ENCODE assay signal across 9 mouse cellular contexts in the genomic region with DNA sequence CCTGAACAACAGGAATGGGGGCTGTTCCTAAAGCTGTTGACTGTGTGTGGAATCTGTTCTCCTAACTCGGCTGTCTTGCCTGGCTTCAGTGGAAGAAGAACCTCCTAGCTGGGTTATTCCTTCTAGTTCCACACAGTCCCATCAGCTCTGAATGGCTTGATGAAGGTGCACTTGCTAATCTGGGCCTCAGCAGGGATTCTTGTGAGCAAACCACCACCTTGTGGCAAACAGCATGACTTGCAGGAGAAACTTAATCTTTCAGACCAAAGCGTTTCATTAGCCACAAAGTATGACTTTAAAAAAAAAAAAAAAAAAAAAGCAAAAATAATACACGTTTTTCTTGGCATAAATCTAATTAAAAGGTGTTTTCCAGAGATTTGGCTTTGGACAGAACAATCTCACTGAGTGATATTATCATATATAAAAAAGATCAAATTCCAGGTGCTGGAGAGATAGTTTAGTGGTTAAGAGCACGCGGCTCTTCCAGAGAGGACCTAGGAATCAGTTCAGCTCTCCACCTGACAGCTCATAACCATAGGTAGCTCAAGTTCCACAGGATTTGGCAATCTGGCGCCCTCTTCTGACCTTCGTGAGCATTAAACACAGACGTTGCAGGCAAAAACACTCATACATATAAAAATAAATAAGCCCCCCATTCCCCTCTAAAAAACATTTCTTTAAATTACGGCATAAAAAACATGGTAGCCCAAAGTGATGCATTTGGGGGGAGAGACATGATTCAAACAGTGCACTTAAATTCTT. TPM values are rescaled to one million over a fixed set of nuclear protein-coding genes. Genes with fewer than 3 reads are reported as not detected.
DNase-seq lines count a peak whose midpoint lies in the region; ATAC-seq and TF ChIP-seq lines count a peak whose summit lies in the region.
"Had no signal": no experiment of that assay in that cellular context is flagged by ENCODE, and none has a peak within 500 bp of the region (broad histone marks: within the 10 kb centered on the region; RNA-seq: fewer than 3 reads in every experiment).

No protein-coding gene starts in this region.

- no peak overlapping the region for H3K9ac ChIP-seq in hindbrain, embryonic 11.5 days (ENCODE audit: low read depth, low read length)
- no peak overlapping the region for H3K9ac ChIP-seq in hindbrain, embryonic 12.5 days
- H3K9ac ChIP-seq in CH12.LX (ENCODE audit: insufficient read depth, low read depth): no peak overlapping the region
- no peak overlapping the region for H3K9ac ChIP-seq in liver, embryonic 14.5 days (replicated peaks)
- H3K9ac ChIP-seq: embryonic facial prominence, embryonic 13.5 days; limb, embryonic 13.5 days had no signal

- no peak overlapping the region for H3K4me2 ChIP-seq in hindbrain, embryonic 11.5 days (replicated peaks; ENCODE audit: low read depth, low read length)
- H3K4me2 ChIP-seq in hindbrain, embryonic 12.5 days (replicated peaks): no peak overlapping the region
- H3K4me2 ChIP-seq in CH12.LX (ENCODE audit: insufficient read depth, low read depth, poor library complexity, severe bottlenecking): no peak overlapping the region
- H3K4me2 ChIP-seq in liver, embryonic 14.5 days (ENCODE audit: low read depth): no peak overlapping the region
- H3K4me2 ChIP-seq: limb, embryonic 13.5 days had no signal

- dilution Hi-C loops in CH12.LX (cut with MboI; ENCODE audit: extremely low pct_ligation_motif_present, extremely low pct_unique_long_range_greater_than_20kb, low sequenced_read_pairs): no loop called here

- no peak for TF ChIP-seq POLR2A in CH12.LX (IDR thresholded peaks at IDR 0.05; ENCODE audit: low read depth, low read length)

- H3K4me1 ChIP-seq in hindbrain, embryonic 11.5 days (replicated peaks; ENCODE audit: control insufficient read depth, insufficient read depth, low read length): no peaks in the 10 kb centered on the region
- H3K4me1 ChIP-seq in hindbrain, embryonic 12.5 days: peaks cover 3% of the 10 kb centered on the region; the same call in 1 of the 2 replicates
- H3K4me1 ChIP-seq in CH12.LX (ENCODE audit: control insufficient read depth in 1 of 2, insufficient read depth in 2 of 2): 0 out of 4 replicates have a peak, but pooled peaks cover 0 to 7% of the 10 kb centered on the region in 2 experiments
- no peaks in the 10 kb centered on the region for H3K4me1 ChIP-seq in liver, embryonic 14.5 days (replicated peaks; ENCODE audit: control insufficient read depth in 2 of 2, insufficient read depth in 2 of 2, low read length in 1 of 2)

- DNase-seq in hindbrain, embryonic 11.5 days (ENCODE audit: low spot score): peak; percentile 37
- DNase-seq in CH12.LX (ENCODE audit: extremely low read depth) (peak; percentile 51), Patski (ENCODE audit: low read depth, low spot score) (no peak)
- DNase-seq in liver, embryonic 14.5 days (ENCODE audit: low read depth in 3 of 3, low spot score in 3 of 3): no peak
- no peak for DNase-seq in spleen, adult 12 weeks (ENCODE audit: low spot score)
- DNase-seq in cerebellum, adult 11 months: no peak

- H3K27ac ChIP-seq in hindbrain, embryonic 11.5 days (ENCODE audit: low read depth, low read length): no peak overlapping the region
- H3K27ac ChIP-seq in hindbrain, embryonic 12.5 days: no peak overlapping the region
- H3K27ac ChIP-seq in CH12.LX (ENCODE audit: insufficient read depth, low read depth): no peak overlapping the region
- no peak overlapping the region for H3K27ac ChIP-seq in liver, embryonic 14.5 days
- H3K27ac ChIP-seq: embryonic facial prominence, embryonic 13.5 days; limb, embryonic 13.5 days had no signal

- no peak for TF ChIP-seq EP300 in CH12.LX (IDR thresholded peaks at IDR 0.05; ENCODE audit: low read length)
- TF ChIP-seq EP300 in liver, embryonic 14.5 days (IDR thresholded peaks at IDR 0.05; ENCODE audit: low read depth): no peak

- peak; percentile 66 for TF ChIP-seq RAD21 in CH12.LX (IDR thresholded peaks at IDR 0.05; ENCODE audit: low read depth, low read length)

- TF ChIP-seq CTCF in CH12.LX (conservative IDR thresholded peaks at IDR 0.05 in 1 of 2, IDR thresholded peaks at IDR 0.05 in 1 of 2; ENCODE audit: low read depth in 2 of 2, low read length in 2 of 2) (peak; percentile 27 to 63; a peak in 3 of 4 replicates), Patski (IDR thresholded peaks at IDR 0.05) (peak; percentile 63)
- peak; percentile 26; the same call in 1 of the 2 replicates for TF ChIP-seq CTCF in liver, embryonic 14.5 days (IDR thresholded peaks at IDR 0.05; ENCODE audit: low read depth)

- no peaks in the 10 kb centered on the region for H3K9me3 ChIP-seq in hindbrain, embryonic 11.5 days (ENCODE audit: control insufficient read depth, low read length)
- H3K9me3 ChIP-seq in hindbrain, embryonic 12.5 days (replicated peaks): no peaks in the 10 kb centered on the region
- no peaks in the 10 kb centered on the region for H3K9me3 ChIP-seq in CH12.LX (replicated peaks; ENCODE audit: low read length)
- H3K9me3 ChIP-seq in liver, embryonic 14.5 days (ENCODE audit: control insufficient read depth, low read length): no peaks in the 10 kb centered on the region
- H3K9me3 ChIP-seq: embryonic facial prominence, embryonic 13.5 days; limb, embryonic 13.5 days had no signal

- H3K36me3 ChIP-seq in hindbrain, embryonic 11.5 days (ENCODE audit: control insufficient read depth, insufficient read depth, low read length): no peaks in the 10 kb centered on the region
- no peaks in the 10 kb centered on the region for H3K36me3 ChIP-seq in hindbrain, embryonic 12.5 days
- no peaks in the 10 kb centered on the region for H3K36me3 ChIP-seq in CH12.LX (replicated peaks in 1 of 2; ENCODE audit: control insufficient read depth in 1 of 2, insufficient read depth in 1 of 2, low read length in 1 of 2)
- no peaks in the 10 kb centered on the region for H3K36me3 ChIP-seq in liver, embryonic 14.5 days (replicated peaks; ENCODE audit: control insufficient read depth, insufficient read depth, low read depth)
- H3K36me3 ChIP-seq: embryonic facial prominence, embryonic 13.5 days; limb, embryonic 13.5 days had no signal

- CTCF ChIA-PET in Patski (lab: Charles Lee): interaction anchor here (0.9 to 2.2 kb wide), 13 partner anchors 11 to 469 kb away, joined by 3 to 10 read pairs (median 4); no protein-coding TSS in a partner anchor

- H3K79me2 ChIP-seq in CH12.LX (replicated peaks; ENCODE audit: control insufficient read depth, extremely low read depth, insufficient read depth, poor library complexity, severe bottlenecking): no peaks in the 10 kb centered on the region

- WGBS in hindbrain, embryonic 11.5 days: 40% methylated on average over 9 of the region's 9 CpGs
- 48% methylated on average over 9 of the region's 9 CpGs for WGBS in hindbrain, embryonic 12.5 days
- WGBS in liver, embryonic 14.5 days (ENCODE audit: insufficient replicate concordance): 24% methylated on average over 9 of the region's 9 CpGs

- H3K27me3 ChIP-seq in hindbrain, embryonic 11.5 days (ENCODE audit: control insufficient read depth, insufficient read depth, low read length): no peaks in the 10 kb centered on the region
- H3K27me3 ChIP-seq in hindbrain, embryonic 12.5 days: peaks cover 19% of the 10 kb centered on the region; the same call in 1 of the 2 replicates
- H3K27me3 ChIP-seq in CH12.LX (replicated peaks) (peaks cover 2% of the 10 kb centered on the region), Patski (no peaks in the 10 kb centered on the region)
- H3K27me3 ChIP-seq in liver, embryonic 14.5 days (ENCODE audit: control insufficient read depth, insufficient read depth, low read length): peaks cover 10% of the 10 kb centered on the region

- in situ Hi-C loops in CH12.LX (cut with MboI; ENCODE audit: low pct_ligation_motif_present, low pct_unique_long_range_greater_than_20kb, low sequenced_read_pairs): loop anchor here (10.0 kb wide), 2 partner anchors 215 to 385 kb away; no protein-coding TSS in a partner anchor
- in situ Hi-C loops in Patski (cut with MboI; ENCODE audit: low pct_unique_long_range_greater_than_20kb): loop anchor here (5.0 to 10.0 kb wide), 4 partner anchors 73 to 475 kb away; no protein-coding TSS in a partner anchor

- ATAC-seq in hindbrain, embryonic 11.5 days (ENCODE audit: low FRiP score): no peak
- ATAC-seq in hindbrain, embryonic 12.5 days (ENCODE audit: low FRiP score): no peak
- peak; percentile 52 for ATAC-seq in Patski
- no peak for ATAC-seq in liver, embryonic 14.5 days (ENCODE audit: insufficient read depth)

- no peak overlapping the region for H3K4me3 ChIP-seq in hindbrain, embryonic 11.5 days (ENCODE audit: low read depth, low read length)
- no peak overlapping the region for H3K4me3 ChIP-seq in hindbrain, embryonic 12.5 days
- H3K4me3 ChIP-seq in CH12.LX (replicated peaks in 1 of 3; ENCODE audit: low read depth in 2 of 3, low read length in 2 of 3, poor library complexity in 1 of 3): no peak overlapping the region
- no peak overlapping the region for H3K4me3 ChIP-seq in liver, embryonic 14.5 days (ENCODE audit: insufficient read depth in 1 of 2, low read depth in 2 of 2, low read length in 2 of 2)
- H3K4me3 ChIP-seq: embryonic facial prominence, embryonic 13.5 days; limb, embryonic 13.5 days had no signal

- POLR2A ChIA-PET in Patski (lab: Charles Lee): no interaction called here

TF ChIP-seq in CH12.LX, 34 proteins besides CTCF, POLR2A, EP300 and RAD21 (continues in another document):
- peak; percentile 47; the same call in 1 of the 2 replicates for TF ChIP-seq ZNF384 (IDR thresholded peaks at IDR 0.05; ENCODE audit: low read depth, low read length)
- peak; percentile 53 for TF ChIP-seq SMC3 (IDR thresholded peaks at IDR 0.05; ENCODE audit: low read depth, low read length)
- no peak for TF ChIP-seq TBP (conservative IDR thresholded peaks at IDR 0.05; ENCODE audit: low read depth, low read length)
- TF ChIP-seq USF2 (conservative IDR thresholded peaks at IDR 0.05; ENCODE audit: low read depth, low read length): no peak

RNA-seq across cellular contexts. Expression of a gene that starts 1.2 kb away (rescaled TPM):
- 0.90 and 1.4 TPM in 2 replicates for polyA plus RNA-seq in hindbrain, embryonic 11.5 days (2014; fragmentation: Nextera tagmentation; extraction: Ambion mirVana)
- 0.83 and 1.4 TPM in 2 replicates for polyA plus RNA-seq in hindbrain, embryonic 12.5 days (2016; fragmentation: Nextera tagmentation; extraction: Ambion mirVana)
- not detected in 2 replicates for total RNA-seq in CH12.LX (2012; rRNA removed)
- not detected in 2 replicates for total RNA-seq in CH12.LX (2014; rRNA removed)
- not detected in 2 replicates for polyA plus RNA-seq in CH12.LX (2012; ENCODE audit: insufficient read length, low read depth)
- not detected for polyA plus RNA-seq in Patski (2021)
- 0.03 and 0.11 TPM in 2 replicates for polyA plus RNA-seq in liver, embryonic 14.5 days (2012; rRNA removed)
- polyA plus RNA-seq in liver, embryonic 14.5 days (2014; fragmentation: Nextera tagmentation; extraction: Ambion mirVana): not detected in 2 replicates
- polyA plus RNA-seq: embryonic facial prominence, embryonic 13.5 days; limb, embryonic 13.5 days had no signal

RNA-seq across cellular contexts. Expression of a gene that starts 12.9 kb away (rescaled TPM):
- 20.7 and 22.9 TPM in 2 replicates for polyA plus RNA-seq in hindbrain, embryonic 11.5 days (2014; fragmentation: Nextera tagmentation; extraction: Ambion mirVana)
- polyA plus RNA-seq in hindbrain, embryonic 12.5 days (2016; fragmentation: Nextera tagmentation; extraction: Ambion mirVana): 28.1 and 36.2 TPM in 2 replicates
- total RNA-seq in CH12.LX (2012; rRNA removed): 0.21 TPM in 1 of 2 replicates, not detected in the other
- total RNA-seq in CH12.LX (2014; rRNA removed): not detected in 2 replicates
- polyA plus RNA-seq in CH12.LX (2012; ENCODE audit: insufficient read length, low read depth): not detected in 2 replicates
- polyA plus RNA-seq in Patski (2021): 38.2 TPM
- 2.0 and 2.7 TPM in 2 replicates for polyA plus RNA-seq in liver, embryonic 14.5 days (2012; rRNA removed)
- polyA plus RNA-seq in liver, embryonic 14.5 days (2014; fragmentation: Nextera tagmentation; extraction: Ambion mirVana): 3.5 TPM in 2 replicates

Comparison
In these comparisons a context has a peak if more than half of its experiments do, and no peak if none do; other contexts are left out.
1. DNase-seq: peak in hindbrain, embryonic 11.5 days (single experiment) and CH12.LX (single experiment); none in Patski (single experiment), liver, embryonic 14.5 days (0 of 3), spleen, adult 12 weeks (single experiment) and cerebellum, adult 11 months (single experiment).
2. Peak in every context shown above with its lines, with median percentiles within 50 percentile points of each other: CTCF ChIP-seq.